Mouse (Mus musculus): ENCODE measurements at regions not wholly inside any gene's neighbourhood (a gene's known extent, or its start where the extent isn't known, plus 50 kb on each side); places are given as distances from the start of the nearest gene placed in this dataset.

GRCm38 (mm10) chr13:82620036-82620435, 837.2 kb downstream of the Cetn3 start:
- TF ChIP-seq CHD2 (IDR thresholded peaks at IDR 0.05; ENCODE audit: low read depth, low read length): no peak
- no peak for TF ChIP-seq ZC3H11A (IDR thresholded peaks at IDR 0.05; ENCODE audit: borderline replicate concordance, low read depth, low read length)

All from ES-E14 (cell line).